In genomic region chr9:79938416-79939206, GRCm38 (mm10) we compare ENCODE assay signal across 21 mouse cellular contexts.
DNase-seq lines count a peak whose midpoint lies in the region; ATAC-seq and TF ChIP-seq lines count a peak whose summit lies in the region.
"Had no signal": no experiment of that assay in that cellular context is flagged by ENCODE, and none has a peak within 500 bp of the region (broad histone marks: within the 10 kb centered on the region; RNA-seq: fewer than 3 reads in every experiment).

No protein-coding gene starts in this region.

- H3K36me3 ChIP-seq in heart, embryonic 16.5 days (ENCODE audit: control insufficient read depth, insufficient read depth), result no peaks in the 10 kb centered on the region
- no peaks in the 10 kb centered on the region for H3K36me3 ChIP-seq in lung, postnatal 0 days (ENCODE audit: insufficient read depth, low read length)
- H3K36me3 ChIP-seq: limb, embryonic 12.5 days; liver, embryonic 15.5 days had no signal

- 54% methylated on average over 11 of the region's 11 CpGs for WGBS in heart, embryonic 16.5 days
- WGBS in lung, postnatal 0 days, result 51% methylated on average over 11 of the region's 11 CpGs

- H3K27ac ChIP-seq in heart, embryonic 16.5 days (ENCODE audit: low read length), result peak overlapping the region; percentile 27; the same call in 1 of the 2 replicates
- no peak overlapping the region for H3K27ac ChIP-seq in lung, postnatal 0 days (ENCODE audit: low read length)
- H3K27ac ChIP-seq: left cerebral cortex, adult 2 months; limb, embryonic 12.5 days; liver, embryonic 15.5 days had no signal

- no peaks in the 10 kb centered on the region for H3K9me3 ChIP-seq in heart, embryonic 16.5 days (replicated peaks; ENCODE audit: control insufficient read depth, low read length)
- H3K9me3 ChIP-seq in lung, postnatal 0 days (ENCODE audit: low read length), result no peaks in the 10 kb centered on the region
- H3K9me3 ChIP-seq: limb, embryonic 12.5 days; liver, embryonic 15.5 days had no signal

- DNase-seq in heart, postnatal 36 days, result no peak
- DNase-seq in kidney, postnatal 14 days, result peak; percentile 26
- no peak for DNase-seq in kidney, postnatal 25 days
- peak; percentile 33 for DNase-seq in lung, postnatal 0 days (ENCODE audit: low spot score)
- DNase-seq in lung, postnatal 14 days, result no peak
- DNase-seq in MN1 (ENCODE audit: low spot score), result no peak
- DNase-seq: cerebellum, adult 2 months; cerebellum, postnatal 14 days; heart, postnatal 10 days; kidney, adult 18-20 months; midbrain, embryonic 14.5 days; thymus, postnatal 4 days had no signal

- 0 out of 2 replicates have a peak, but pooled peaks have one; percentile 32 for ATAC-seq in heart, embryonic 16.5 days (replicated peaks; ENCODE audit: extremely low read depth, insufficient read depth, low FRiP score)
- ATAC-seq in lung, postnatal 0 days, result peak; percentile 56
- ATAC-seq: CD4-positive, CD25-positive, alpha-beta regulatory T cell, adult 4 months; forebrain, embryonic 16.5 days; hindbrain, embryonic 16.5 days had no signal

- intact Hi-C loops in heart, postnatal 36 days (cut with DNase I), result no loop called here

- peaks cover 15% of the 10 kb centered on the region for H3K4me1 ChIP-seq in heart, embryonic 16.5 days (ENCODE audit: control insufficient read depth, insufficient read depth, low read length)
- H3K4me1 ChIP-seq in lung, postnatal 0 days (ENCODE audit: insufficient read depth, low read depth, low read length), result no peaks in the 10 kb centered on the region
- H3K4me1 ChIP-seq: limb, embryonic 12.5 days; liver, embryonic 15.5 days had no signal

- no peak overlapping the region for H3K4me2 ChIP-seq in heart, embryonic 16.5 days (ENCODE audit: low read depth, low read length)
- H3K4me2 ChIP-seq in lung, postnatal 0 days (replicated peaks; ENCODE audit: low read depth, low read length), result no peak overlapping the region
- H3K4me2 ChIP-seq: heart, embryonic 11.5 days; limb, embryonic 12.5 days; liver, embryonic 15.5 days had no signal

- H3K9ac ChIP-seq in heart, embryonic 16.5 days (ENCODE audit: low read length), result no peak overlapping the region
- no peak overlapping the region for H3K9ac ChIP-seq in lung, postnatal 0 days (replicated peaks; ENCODE audit: low read depth)
- H3K9ac ChIP-seq: limb, embryonic 12.5 days; liver, embryonic 15.5 days had no signal

- H3K27me3 ChIP-seq in heart, embryonic 16.5 days (ENCODE audit: control insufficient read depth, insufficient read depth, low read length), result no peaks in the 10 kb centered on the region
- no peaks in the 10 kb centered on the region for H3K27me3 ChIP-seq in lung, postnatal 0 days (replicated peaks; ENCODE audit: insufficient read depth, low read length)
- H3K27me3 ChIP-seq: limb, embryonic 12.5 days; liver, embryonic 15.5 days had no signal

- TF ChIP-seq EP300 in lung, postnatal 0 days (IDR thresholded peaks at IDR 0.05), result no peak

- no peak for TF ChIP-seq CTCF in lung, postnatal 0 days (IDR thresholded peaks at IDR 0.05)

- H3K4me3 ChIP-seq in heart, embryonic 16.5 days (ENCODE audit: low read length), result no peak overlapping the region
- no peak overlapping the region for H3K4me3 ChIP-seq in lung, postnatal 0 days (ENCODE audit: low read depth, low read length)
- H3K4me3 ChIP-seq: erythroblast, embryonic 14.5 days; left cerebral cortex, adult 2 months; limb, embryonic 12.5 days; liver, embryonic 15.5 days had no signal

Comparison
In these comparisons a context has a peak if more than half of its experiments do, and no peak if none do; other contexts are left out.
1. DNase-seq: peak in kidney, postnatal 14 days (single experiment) and lung, postnatal 0 days (single experiment); none in heart, postnatal 36 days (0 of 2), kidney, postnatal 25 days (0 of 2), lung, postnatal 14 days (single experiment) and MN1 (single experiment).